Mouse (Mus musculus): ENCODE data around the gene Smpdl3b.

DNA sequence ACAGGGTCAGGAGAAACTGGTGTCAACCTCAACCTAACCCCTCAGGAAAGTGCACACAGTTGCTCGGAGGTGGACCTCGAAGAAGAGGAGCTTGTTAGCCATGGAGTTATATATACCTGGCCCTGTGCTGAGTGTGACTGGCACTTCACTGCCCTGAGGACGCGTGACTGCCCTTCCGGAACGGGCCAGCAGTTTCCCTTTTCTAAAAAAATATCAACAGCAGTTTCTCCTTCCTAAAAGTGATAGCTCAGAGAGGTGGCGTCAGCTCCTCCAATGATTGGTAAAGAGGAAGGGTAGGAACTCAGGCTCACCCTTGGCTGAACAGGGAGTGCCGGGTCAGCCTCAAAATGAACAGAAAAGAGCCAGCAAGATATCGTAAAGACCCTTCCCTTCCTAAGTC is 37.0 kb upstream of the Smpdl3b start:
- no peak for TF ChIP-seq POLR2A (IDR thresholded peaks at IDR 0.05; ENCODE audit: extremely low read depth, insufficient read depth, low read length)
- TF ChIP-seq CTCF (IDR thresholded peaks at IDR 0.05; ENCODE audit: low read depth, low read length) = no peak
